27 mouse cellular contexts compared by ENCODE assay signal in the genomic region with DNA sequence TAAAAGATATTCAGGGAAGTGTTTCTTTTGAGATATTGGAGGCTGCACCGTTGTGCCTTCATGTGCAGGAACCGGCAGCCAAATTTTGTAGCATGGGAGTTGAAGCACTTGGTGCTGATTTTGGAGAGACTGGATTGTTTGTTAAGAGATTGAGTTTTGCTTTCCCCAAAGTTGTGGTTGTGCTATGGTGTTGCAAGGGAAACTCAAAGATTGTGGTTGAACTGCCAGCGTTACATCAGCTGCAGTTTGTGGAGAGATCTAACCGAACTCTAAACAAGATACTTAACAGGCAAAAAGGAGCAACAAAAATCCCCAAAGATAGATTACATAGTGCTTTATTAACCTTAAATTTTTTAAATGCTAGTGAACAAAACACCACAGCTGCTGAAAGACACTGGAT. TPM values are rescaled to one million over a fixed set of nuclear protein-coding genes. Genes with fewer than 3 reads are reported as not detected.
"Had no signal": no experiment of that assay in that cellular context is flagged by ENCODE, and none has a peak within 500 bp of the region (broad histone marks: within the 10 kb centered on the region; RNA-seq: fewer than 3 reads in every experiment).

No protein-coding gene starts in this region.

- H3K27ac ChIP-seq: lung, embryonic 15.5 days; macrophage; midbrain, embryonic 13.5 days; midbrain, embryonic 15.5 days; neural tube, embryonic 13.5 days; neural tube, embryonic 15.5 days had no signal

- H3K4me1 ChIP-seq: lung, embryonic 15.5 days; midbrain, embryonic 13.5 days; midbrain, embryonic 15.5 days; neural tube, embryonic 13.5 days; neural tube, embryonic 15.5 days had no signal

- H3K4me3 ChIP-seq: lung, embryonic 15.5 days; midbrain, embryonic 13.5 days; midbrain, embryonic 15.5 days; myocyte; neural tube, embryonic 13.5 days; neural tube, embryonic 15.5 days had no signal

- H3K27me3 ChIP-seq: lung, embryonic 15.5 days; midbrain, embryonic 13.5 days; midbrain, embryonic 15.5 days; neural tube, embryonic 13.5 days; neural tube, embryonic 15.5 days had no signal

- DNase-seq: liver, postnatal 0 days; lung, adult 2 months; lung, postnatal 14 days; lung, postnatal 36 days; retina, postnatal 1 day; right cerebral cortex, adult 18-20 months; right cerebral cortex, postnatal 25 days; right cerebral cortex, postnatal 4 days; spleen, adult 18-20 months; thymus, adult 18-20 months; thymus, postnatal 14 days; thymus, postnatal 36 days had no signal

- ATAC-seq: liver, postnatal 0 days; lung, postnatal 0 days; midbrain, embryonic 13.5 days; midbrain, embryonic 15.5 days had no signal

RNA-seq across cellular contexts. Expression of a gene that starts 41.2 kb away (rescaled TPM):
- total RNA-seq: megakaryocyte, adult 5-6 weeks; midbrain, postnatal 0 days had no signal
- polyA plus RNA-seq: liver, postnatal 0 days; macrophage; midbrain, embryonic 11.5 days; midbrain, embryonic 13.5 days; neural tube, embryonic 11.5 days; small intestine, adult 2 months; stomach, embryonic 14.5 days; stomach, embryonic 16.5 days had no signal

RNA-seq across cellular contexts. Expression of a gene that starts 58.7 kb away (rescaled TPM):
- polyA plus RNA-seq: lung, adult 2 months; lung, embryonic 15.5 days; lung, postnatal 0 days; midbrain, embryonic 11.5 days; midbrain, embryonic 13.5 days; myocyte; neural tube, embryonic 11.5 days; neural tube, embryonic 13.5 days; small intestine, adult 2 months; stomach, embryonic 14.5 days had no signal
